Mouse (Mus musculus) neural tube, embryonic 15.5 days (tissue): ENCODE measurements at regions not wholly inside any gene's neighbourhood (a gene's known extent, or its start where the extent isn't known, plus 50 kb on each side); places are given as distances from the start of the nearest gene placed in this dataset.

Experiments used
- ATAC-seq: fragments of 200-750 bp; cut with Nextera tagmentation; 2 replicates; pipeline ENCODE4 v1.8.0; 2017; ENCODE audit warnings: mild to moderate bottlenecking, moderate TSS enrichment, moderate library complexity; ENCODE audit not compliant: low FRiP score
- H3K27ac ChIP-seq: fragments of 300-500 bp; sonication (generic); replicated peaks from 2 replicates; pipeline ENCODE4 v1.5.1; 2015; ENCODE audit warnings: mild to moderate bottlenecking, inconsistent platforms
- H3K27me3 ChIP-seq: fragments of 300-500 bp; sonication (generic); replicated peaks from 2 replicates; pipeline ENCODE4 v1.6.1; 2015; ENCODE audit warnings: inconsistent platforms
- H3K36me3 ChIP-seq: fragments of 300-500 bp; sonication (generic); 2 replicates; pipeline ENCODE4 v1.6.1; 2015; ENCODE audit warnings: inconsistent platforms
- H3K4me1 ChIP-seq: fragments of 300-500 bp; sonication (generic); 2 replicates; pipeline ENCODE4 v1.6.1; 2015; ENCODE audit warnings: inconsistent platforms
- H3K4me2 ChIP-seq: fragments of 300-500 bp; sonication (generic); 2 replicates; pipeline ENCODE4 v1.6.1; 2015; ENCODE audit warnings: inconsistent platforms, mild to moderate bottlenecking, moderate library complexity
- H3K4me3 ChIP-seq: fragments of 300-500 bp; sonication (generic); replicated peaks from 2 replicates; pipeline ENCODE4 v1.5.1; 2015; ENCODE audit warnings: mild to moderate bottlenecking, inconsistent platforms
- H3K9ac ChIP-seq: fragments of 300-500 bp; sonication (generic); replicated peaks from 2 replicates; pipeline ENCODE4 v1.6.1; 2015; ENCODE audit warnings: mild to moderate bottlenecking, inconsistent platforms
- H3K9me3 ChIP-seq: fragments of 300-500 bp; sonication (generic); replicated peaks from 2 replicates; pipeline ENCODE4 v1.6.1; 2016; ENCODE audit warnings: inconsistent platforms
- WGBS: fragments of 180-500 bp; shearing (Covaris S2); methylation state at CpG from one replicate; pipeline ENCODE4 v1.1.7; 2015; ENCODE audit warnings: mixed read lengths; 5-methylcytosine and 5-hydroxymethylcytosine counted together

GRCm38 (mm10) chr5:44863887-44864286, 64.4 kb upstream of the Ldb2 start:
- H3K4me1 ChIP-seq, result no peaks in the 10 kb centered on the region
- no peak overlapping the region for H3K9ac ChIP-seq
- no peak overlapping the region for H3K27ac ChIP-seq
- H3K27me3 ChIP-seq, result no peaks in the 10 kb centered on the region
- WGBS, result 56% methylated on average over 3 of the region's 3 CpGs
- no peak for ATAC-seq
- H3K4me2 ChIP-seq, result no peak overlapping the region
- H3K4me3 ChIP-seq, result no peak overlapping the region
- H3K36me3 ChIP-seq, result no peaks in the 10 kb centered on the region
- no peaks in the 10 kb centered on the region for H3K9me3 ChIP-seq

DNA sequence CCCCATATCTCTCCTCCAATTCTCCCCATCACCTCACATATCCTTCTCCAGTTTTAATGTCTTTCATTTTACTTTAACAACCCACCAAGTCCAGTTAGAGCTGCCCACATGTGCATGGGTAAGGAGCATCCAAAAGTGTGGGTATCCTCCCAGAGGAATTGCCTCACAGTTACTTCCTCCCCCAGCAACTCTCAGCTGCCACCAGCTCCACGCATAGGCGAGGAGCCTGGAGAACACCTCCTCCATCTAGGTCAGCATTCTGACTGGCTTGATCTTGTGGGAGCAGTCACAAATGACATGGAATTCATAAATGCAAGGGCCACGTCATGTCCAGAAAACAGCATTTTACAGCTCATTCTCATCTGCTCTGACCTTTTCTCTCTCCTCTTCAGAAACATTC, 63.9 kb upstream of the Ldb2 start:
- H3K36me3 ChIP-seq, result no peaks in the 10 kb centered on the region
- WGBS, result 79% methylated on average over 3 of the region's 3 CpGs
- ATAC-seq, result no peak

DNA sequence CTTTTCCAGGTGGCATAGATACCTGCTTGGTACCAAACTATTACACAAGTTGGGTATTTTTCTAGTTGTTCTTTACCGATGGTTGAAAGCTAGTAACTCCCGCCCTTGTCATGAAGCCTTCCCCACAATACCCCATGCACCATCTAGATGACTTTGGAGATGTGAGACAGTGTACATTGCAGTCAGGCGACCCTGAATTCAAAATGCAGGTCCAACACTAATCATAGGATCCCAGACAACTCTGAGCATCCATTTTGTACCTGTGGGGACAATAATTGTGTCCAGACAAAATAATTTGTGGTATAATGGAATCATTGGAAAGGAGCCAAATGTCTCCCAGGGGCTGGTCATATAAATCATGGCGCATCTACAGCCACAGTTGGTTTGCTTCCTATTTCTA, 54.7 kb upstream of the Ldb2 start:
- H3K9ac ChIP-seq, result no peak overlapping the region
- H3K27me3 ChIP-seq, result no peaks in the 10 kb centered on the region
- H3K4me3 ChIP-seq, result no peak overlapping the region
- H3K4me2 ChIP-seq, result no peak overlapping the region
- no peaks in the 10 kb centered on the region for H3K4me1 ChIP-seq
- H3K27ac ChIP-seq, result no peak overlapping the region
- H3K36me3 ChIP-seq, result no peaks in the 10 kb centered on the region
- ATAC-seq, result no peak
- WGBS, result 65% methylated on average over 4 of the region's 4 CpGs
- no peaks in the 10 kb centered on the region for H3K9me3 ChIP-seq

More for the DNA sequence above, 63.9 kb upstream of the Ldb2 start:
- Histone ChIP-seq H3K27ac (no peak overlapping the region), H3K27me3 (no peaks in the 10 kb centered on the region), H3K4me1 (no peaks in the 10 kb centered on the region), H3K4me2 (no peak overlapping the region), H3K9ac (no peak overlapping the region), H3K9me3 (no peaks in the 10 kb centered on the region), H3K4me3 (no peak overlapping the region)
